Mouse (Mus musculus): Measurements from ENCODE around the gene Ryr2. TPM values are rescaled to one million over a fixed set of nuclear protein-coding genes. Genes with fewer than 3 reads are reported as not detected.
A peak's percentile ranks its signal among the peaks of the same experiment; 100 is the strongest.

Ryr2 gene
- polyA plus RNA-seq, 1 experiment from 2014 or later: 7.1 TPM

GRCm38 (mm10) chr13:11927727-11928126 lies 179.0 kb downstream of the Ryr2 start:
- no peak overlapping the region for H3K9ac ChIP-seq (replicated peaks)
- no peaks in the 10 kb centered on the region for H3K4me1 ChIP-seq
- 86% methylated on average over 4 of the region's 4 CpGs for WGBS
- no peak overlapping the region for H3K4me2 ChIP-seq
- no peak overlapping the region for H3K4me3 ChIP-seq (replicated peaks)
- no peaks in the 10 kb centered on the region for H3K27me3 ChIP-seq (replicated peaks)
- no peak for ATAC-seq (ENCODE audit: low FRiP score)
- H3K27ac ChIP-seq (replicated peaks): no peak overlapping the region
- H3K36me3 ChIP-seq: no peaks in the 10 kb centered on the region
- no peaks in the 10 kb centered on the region for H3K9me3 ChIP-seq (replicated peaks)

GRCm38 (mm10) chr13:11926720-11927500 lies 179.8 kb downstream of the Ryr2 start:
- Histone ChIP-seq H3K4me3 (replicated peaks) (no peak overlapping the region), H3K4me1 (no peaks in the 10 kb centered on the region), H3K27me3 (replicated peaks) (no peaks in the 10 kb centered on the region), H3K36me3 (no peaks in the 10 kb centered on the region), H3K4me2 (no peak overlapping the region), H3K27ac (replicated peaks) (no peak overlapping the region), H3K9me3 (replicated peaks) (no peaks in the 10 kb centered on the region), H3K9ac (replicated peaks) (no peak overlapping the region)
- no peak for ATAC-seq (ENCODE audit: low FRiP score)
- 80% methylated on average over 11 of the region's 11 CpGs for WGBS

GRCm38 (mm10) chr13:11926215-11926614 lies 180.5 kb downstream of the Ryr2 start:
- no peak overlapping the region for H3K4me3 ChIP-seq (replicated peaks)
- WGBS: 89% methylated on average over 2 of the region's 2 CpGs
- ATAC-seq (ENCODE audit: low FRiP score): no peak
- H3K27me3 ChIP-seq (replicated peaks): no peaks in the 10 kb centered on the region
- no peak overlapping the region for H3K4me2 ChIP-seq
- H3K27ac ChIP-seq (replicated peaks): no peak overlapping the region
- H3K36me3 ChIP-seq: no peaks in the 10 kb centered on the region
- no peaks in the 10 kb centered on the region for H3K4me1 ChIP-seq
- no peak overlapping the region for H3K9ac ChIP-seq (replicated peaks)
- H3K9me3 ChIP-seq (replicated peaks): no peaks in the 10 kb centered on the region

GRCm38 (mm10) chr13:11924732-11925131 lies 182.0 kb downstream of the Ryr2 start:
- Histone ChIP-seq H3K4me2 (no peak overlapping the region), H3K9ac (replicated peaks) (no peak overlapping the region), H3K36me3 (no peaks in the 10 kb centered on the region), H3K4me1 (no peaks in the 10 kb centered on the region), H3K27me3 (replicated peaks) (no peaks in the 10 kb centered on the region), H3K4me3 (replicated peaks) (no peak overlapping the region), H3K9me3 (replicated peaks) (no peaks in the 10 kb centered on the region), H3K27ac (replicated peaks) (no peak overlapping the region)
- 82% methylated on average over 3 of the region's 3 CpGs for WGBS
- no peak for ATAC-seq (ENCODE audit: low FRiP score)

GRCm38 (mm10) chr13:11920495-11920894 lies 186.2 kb downstream of the Ryr2 start:
- H3K27me3 ChIP-seq (replicated peaks): no peaks in the 10 kb centered on the region
- H3K27ac ChIP-seq (replicated peaks): no peak overlapping the region
- no peak overlapping the region for H3K9ac ChIP-seq (replicated peaks)
- H3K4me2 ChIP-seq: no peak overlapping the region
- H3K4me3 ChIP-seq (replicated peaks): no peak overlapping the region
- WGBS: 84% methylated on average over 1 of the region's 1 CpGs
- H3K36me3 ChIP-seq: no peaks in the 10 kb centered on the region
- H3K9me3 ChIP-seq (replicated peaks): no peaks in the 10 kb centered on the region
- H3K4me1 ChIP-seq: no peaks in the 10 kb centered on the region
- ATAC-seq (ENCODE audit: low FRiP score): no peak

- no peak for ATAC-seq (ENCODE audit: low FRiP score)
- 91% methylated on average over 6 of the region's 6 CpGs for WGBS
- H3K9ac ChIP-seq (replicated peaks): no peak overlapping the region
- H3K27ac ChIP-seq (replicated peaks): no peak overlapping the region
- H3K4me1 ChIP-seq: no peaks in the 10 kb centered on the region
- no peak overlapping the region for H3K4me3 ChIP-seq (replicated peaks)
- H3K4me2 ChIP-seq: no peak overlapping the region
- no peaks in the 10 kb centered on the region for H3K27me3 ChIP-seq (replicated peaks)
- H3K9me3 ChIP-seq (replicated peaks): no peaks in the 10 kb centered on the region
- no peaks in the 10 kb centered on the region for H3K36me3 ChIP-seq
Observed at GRCm38 (mm10) chr13:11919448-11919847, 187.3 kb downstream of the Ryr2 start.

- no peaks in the 10 kb centered on the region for H3K4me1 ChIP-seq
- no peak overlapping the region for H3K27ac ChIP-seq (replicated peaks)
- H3K4me3 ChIP-seq (replicated peaks): no peak overlapping the region
- no peak for ATAC-seq (ENCODE audit: low FRiP score)
- WGBS: 82% methylated on average over 2 of the region's 2 CpGs
- H3K27me3 ChIP-seq (replicated peaks): no peaks in the 10 kb centered on the region
- no peaks in the 10 kb centered on the region for H3K36me3 ChIP-seq
- H3K4me2 ChIP-seq: no peak overlapping the region
- no peaks in the 10 kb centered on the region for H3K9me3 ChIP-seq (replicated peaks)
- H3K9ac ChIP-seq (replicated peaks): no peak overlapping the region
Observed at GRCm38 (mm10) chr13:11915619-11916018, 191.1 kb downstream of the Ryr2 start.

- no peak overlapping the region for H3K9ac ChIP-seq (replicated peaks)
- H3K4me2 ChIP-seq: no peak overlapping the region
- H3K4me3 ChIP-seq (replicated peaks): no peak overlapping the region
- no peak overlapping the region for H3K27ac ChIP-seq (replicated peaks)
- 88% methylated on average over 3 of the region's 3 CpGs for WGBS
- H3K9me3 ChIP-seq (replicated peaks): no peaks in the 10 kb centered on the region
- H3K36me3 ChIP-seq: no peaks in the 10 kb centered on the region
- no peaks in the 10 kb centered on the region for H3K4me1 ChIP-seq
- ATAC-seq (ENCODE audit: low FRiP score): no peak
- H3K27me3 ChIP-seq (replicated peaks): no peaks in the 10 kb centered on the region
Observed at GRCm38 (mm10) chr13:11914682-11915081, 192.1 kb downstream of the Ryr2 start.

- no peaks in the 10 kb centered on the region for H3K4me1 ChIP-seq
- 81% methylated on average over 2 of the region's 2 CpGs for WGBS
- ATAC-seq (ENCODE audit: low FRiP score): no peak
- H3K27me3 ChIP-seq (replicated peaks): no peaks in the 10 kb centered on the region
- no peaks in the 10 kb centered on the region for H3K36me3 ChIP-seq
- H3K9me3 ChIP-seq (replicated peaks): no peaks in the 10 kb centered on the region
- no peak overlapping the region for H3K9ac ChIP-seq (replicated peaks)
- no peak overlapping the region for H3K27ac ChIP-seq (replicated peaks)
- no peak overlapping the region for H3K4me3 ChIP-seq (replicated peaks)
- no peak overlapping the region for H3K4me2 ChIP-seq
Observed at GRCm38 (mm10) chr13:11912208-11912607, 194.5 kb downstream of the Ryr2 start.

GRCm38 (mm10) chr13:11908123-11908522 lies 198.6 kb downstream of the Ryr2 start:
- H3K4me1 ChIP-seq: peaks cover 3% of the 10 kb centered on the region; the same call in 1 of the 2 replicates

GRCm38 (mm10) chr13:11905126-11905525 lies 201.6 kb downstream of the Ryr2 start:
- 67% methylated on average over 2 of the region's 2 CpGs for WGBS
- H3K4me1 ChIP-seq: peaks cover 6% of the 10 kb centered on the region; the same call in 1 of the 2 replicates
- no peak overlapping the region for H3K9ac ChIP-seq (replicated peaks)
- H3K27me3 ChIP-seq (replicated peaks): no peaks in the 10 kb centered on the region
- no peaks in the 10 kb centered on the region for H3K36me3 ChIP-seq
- H3K4me3 ChIP-seq (replicated peaks): no peak overlapping the region
- H3K27ac ChIP-seq (replicated peaks): no peak overlapping the region
- ATAC-seq (ENCODE audit: low FRiP score): no peak
- no peak overlapping the region for H3K4me2 ChIP-seq
- no peaks in the 10 kb centered on the region for H3K9me3 ChIP-seq (replicated peaks)

More at GRCm38 (mm10) chr13:11908123-11908522, 198.6 kb downstream of the Ryr2 start:
- no peak overlapping the region for H3K9ac ChIP-seq (replicated peaks)
- H3K27me3 ChIP-seq (replicated peaks): no peaks in the 10 kb centered on the region
- H3K9me3 ChIP-seq (replicated peaks): no peaks in the 10 kb centered on the region
- 92% methylated on average over 4 of the region's 4 CpGs for WGBS
- no peak overlapping the region for H3K4me3 ChIP-seq (replicated peaks)
- H3K27ac ChIP-seq (replicated peaks): no peak overlapping the region
- no peaks in the 10 kb centered on the region for H3K36me3 ChIP-seq
- H3K4me2 ChIP-seq: no peak overlapping the region
- ATAC-seq (ENCODE audit: low FRiP score): no peak

GRCm38 (mm10) chr13:11903272-11903671 lies 203.5 kb downstream of the Ryr2 start:
- no peaks in the 10 kb centered on the region for H3K27me3 ChIP-seq (replicated peaks)
- no peak overlapping the region for H3K9ac ChIP-seq (replicated peaks)
- no peak overlapping the region for H3K27ac ChIP-seq (replicated peaks)
- peak overlapping the region; percentile 26 for H3K4me2 ChIP-seq
- no peaks in the 10 kb centered on the region for H3K9me3 ChIP-seq (replicated peaks)
- ATAC-seq (ENCODE audit: low FRiP score): no peak
- H3K36me3 ChIP-seq: no peaks in the 10 kb centered on the region
- 25% methylated on average over 9 of the region's 9 CpGs for WGBS
- H3K4me1 ChIP-seq: peaks cover 6% of the 10 kb centered on the region; the same call in 1 of the 2 replicates
- H3K4me3 ChIP-seq (replicated peaks): no peak overlapping the region
